Mouse (Mus musculus) liver, adult 2 months (tissue): ENCODE results near the gene Dbn1.

ENCODE experiments used
- CTCF ChIP-seq: fragments of 200-500 bp; IDR thresholded peaks from 2 replicates; pipeline ENCODE4 v1.5.1; 2011; ENCODE audit warnings: low read depth, low read length, control low read depth
- POLR2A ChIP-seq: fragments of 200-500 bp; IDR thresholded peaks from 2 replicates; pipeline ENCODE4 v1.6.1; 2011; ENCODE audit warnings: low read length, control low read depth; ENCODE audit not compliant: insufficient read depth; ENCODE audit errors: extremely low read depth

DNA sequence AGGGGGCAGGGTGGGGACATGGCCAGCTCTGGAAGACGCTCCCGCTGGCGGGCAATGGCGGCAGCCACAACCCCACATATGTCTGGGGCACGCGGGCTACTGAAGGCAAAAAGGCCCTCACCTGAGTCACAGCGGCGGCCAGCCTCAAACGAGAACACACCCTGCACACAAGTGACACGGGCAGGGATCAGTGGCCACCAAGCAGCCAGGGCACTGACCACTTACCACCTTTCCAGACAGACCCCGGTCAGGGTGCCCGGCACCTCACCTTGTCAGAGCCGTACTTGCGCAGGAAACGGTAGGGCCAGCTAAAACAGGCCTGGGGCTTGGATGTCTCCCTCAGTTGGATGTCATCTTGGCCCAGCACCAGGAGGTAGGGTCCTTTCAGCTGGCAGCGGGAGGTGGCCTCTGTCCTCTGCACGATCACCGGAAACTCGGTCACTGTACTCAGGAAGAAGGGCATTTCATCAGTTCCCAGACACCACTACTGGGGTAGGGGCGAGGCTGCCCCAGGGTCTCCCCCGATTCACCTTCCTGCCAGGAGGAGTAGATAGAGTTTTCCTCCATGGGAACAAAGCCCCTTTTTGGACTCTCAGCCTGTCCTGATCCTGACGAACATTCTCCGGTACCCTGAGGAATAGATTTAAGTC lies 36.2 kb upstream of the Dbn1 start:
- TF ChIP-seq CTCF (no peak), POLR2A (no peak)
